ENCODE assay signal across 1 mouse cellular context in the genomic region with DNA sequence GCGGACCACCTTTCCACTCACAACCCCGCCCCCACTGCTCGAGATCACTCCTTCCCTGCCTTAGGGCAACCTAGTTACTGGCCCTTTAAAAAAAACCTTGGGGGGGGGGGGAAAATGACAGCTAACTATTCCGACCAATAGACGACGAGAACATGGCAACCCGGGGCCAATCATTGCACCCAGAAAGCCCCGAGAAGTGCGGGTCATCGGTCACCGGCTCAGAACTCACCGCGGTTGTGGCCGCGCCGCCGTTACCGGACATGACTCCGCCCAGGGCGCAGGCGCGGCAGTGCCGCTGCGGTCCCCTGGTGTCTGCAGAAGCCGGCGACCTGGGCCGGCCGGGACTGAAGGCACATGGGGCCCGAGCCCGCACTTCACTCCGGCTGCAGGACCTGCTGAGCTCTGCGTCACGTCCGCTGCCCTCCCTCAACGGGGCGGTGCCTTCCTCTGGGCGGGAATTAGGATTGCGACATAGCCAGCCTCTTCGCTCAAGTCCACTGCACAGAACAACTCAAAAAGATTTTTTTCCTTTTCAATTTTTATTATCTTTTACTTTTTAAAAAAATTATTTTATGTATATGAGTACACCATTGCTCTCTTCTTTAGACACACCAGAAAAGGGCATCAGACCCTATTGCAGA.
TF ChIP-seq lines count a peak whose summit lies in the region.

TSS of gene Hmbs (minus strand) at position 448 of the 641 bp plus-strand sequence.

TF ChIP-seq in CH12.LX, 34 proteins besides CTCF, POLR2A, EP300 and RAD21 (continued from another document):
- TF ChIP-seq KAT2A (IDR thresholded peaks at IDR 0.05; ENCODE audit: insufficient replicate concordance, low read length) (no peak), TBP (conservative IDR thresholded peaks at IDR 0.05; ENCODE audit: low read depth, low read length) (peak; percentile 54; the same call in 1 of the 2 replicates), MAX (IDR thresholded peaks at IDR 0.05; ENCODE audit: low read length) (no peak), NELFE (IDR thresholded peaks at IDR 0.05; ENCODE audit: low read depth, low read length) (peak; percentile 78), E2F4 (IDR thresholded peaks at IDR 0.05; ENCODE audit: insufficient replicate concordance, low read depth, low read length) (peak; percentile 93; the same call in 1 of the 2 replicates), MXI1 (IDR thresholded peaks at IDR 0.05; ENCODE audit: low read depth, low read length) (peak; percentile 55; the same call in 1 of the 2 replicates), POLR2AphosphoS2 (IDR thresholded peaks at IDR 0.05; ENCODE audit: low read depth, low read length) (no peak), HCFC1 (IDR thresholded peaks at IDR 0.05; ENCODE audit: low read depth, low read length) (peak; percentile 72), JUN (IDR thresholded peaks at IDR 0.05; ENCODE audit: insufficient read depth, low read depth, low read length) (no peak), MYC (IDR thresholded peaks at IDR 0.05; ENCODE audit: low read depth, low read length) (peak; percentile 60; the same call in 1 of the 2 replicates)
